Mouse (Mus musculus): ENCODE data around the gene Dhrs2. TPM values are rescaled to one million over a fixed set of nuclear protein-coding genes. Genes with fewer than 3 reads are reported as not detected.

Gene Dhrs2
- total and polyA plus RNA-seq, 2 experiments from 2014 or later = 0.86 to 2.0 TPM

GRCm38 (mm10) chr14:55198187-55198586 lies 23.6 kb upstream of the Dhrs2 start:
- Histone ChIP-seq H3K9me3 (ENCODE audit: low read length) (no peaks in the 10 kb centered on the region), H3K27ac (ENCODE audit: low read depth, low read length) (no peak overlapping the region), H3K4me1 (ENCODE audit: insufficient read depth, low read length) (no peaks in the 10 kb centered on the region), H3K27me3 (ENCODE audit: insufficient read depth, low read length) (no peaks in the 10 kb centered on the region), H3K9ac (replicated peaks; ENCODE audit: low read length, poor library complexity, severe bottlenecking) (no peak overlapping the region), H3K4me2 (ENCODE audit: low read depth, low read length, poor library complexity, severe bottlenecking) (no peak overlapping the region), H3K36me3 (ENCODE audit: insufficient read depth, low read length) (no peaks in the 10 kb centered on the region), H3K4me3 (ENCODE audit: low read depth, low read length) (no peak overlapping the region)
- no peak for DNase-seq (ENCODE audit: low spot score)
- TF ChIP-seq CTCF (IDR thresholded peaks at IDR 0.05) = no peak
- ATAC-seq (ENCODE audit: low FRiP score) = no peak
- 91% methylated on average over 2 of the region's 2 CpGs for WGBS

GRCm38 (mm10) chr14:55204544-55204943 lies 17.3 kb upstream of the Dhrs2 start:
- no peak for TF ChIP-seq CTCF (IDR thresholded peaks at IDR 0.05)
- DNase-seq (ENCODE audit: low spot score) (no peak), ATAC-seq (ENCODE audit: low FRiP score) (peak; percentile 45; the same call in 1 of the 2 replicates)
- 58% methylated on average over 3 of the region's 3 CpGs for WGBS
- Histone ChIP-seq H3K9ac (replicated peaks; ENCODE audit: low read length, poor library complexity, severe bottlenecking) (no peak overlapping the region), H3K4me1 (ENCODE audit: insufficient read depth, low read length) (peaks cover 9% of the 10 kb centered on the region), H3K36me3 (ENCODE audit: insufficient read depth, low read length) (no peaks in the 10 kb centered on the region), H3K27me3 (ENCODE audit: insufficient read depth, low read length) (no peaks in the 10 kb centered on the region), H3K4me2 (ENCODE audit: low read depth, low read length, poor library complexity, severe bottlenecking) (no peak overlapping the region), H3K4me3 (ENCODE audit: low read depth, low read length) (no peak overlapping the region), H3K27ac (ENCODE audit: low read depth, low read length) (peak overlapping the region; percentile 60), H3K9me3 (ENCODE audit: low read length) (no peaks in the 10 kb centered on the region)

- Histone ChIP-seq H3K27ac (ENCODE audit: low read depth, low read length) (peak overlapping the region; percentile 67), H3K27me3 (ENCODE audit: insufficient read depth, low read length) (no peaks in the 10 kb centered on the region), H3K9me3 (ENCODE audit: low read length) (no peaks in the 10 kb centered on the region), H3K4me3 (ENCODE audit: low read depth, low read length) (no peak overlapping the region), H3K9ac (replicated peaks; ENCODE audit: low read length, poor library complexity, severe bottlenecking) (no peak overlapping the region), H3K4me2 (ENCODE audit: low read depth, low read length, poor library complexity, severe bottlenecking) (no peak overlapping the region), H3K36me3 (ENCODE audit: insufficient read depth, low read length) (no peaks in the 10 kb centered on the region), H3K4me1 (ENCODE audit: insufficient read depth, low read length) (peaks cover 9% of the 10 kb centered on the region)
- ATAC-seq (ENCODE audit: low FRiP score) (peak; percentile 94), DNase-seq (ENCODE audit: low spot score) (peak; percentile 83)
- 12% methylated on average over 3 of the region's 3 CpGs for WGBS
- TF ChIP-seq CTCF (IDR thresholded peaks at IDR 0.05) = no peak
Observed at GRCm38 (mm10) chr14:55205045-55205750, 16.6 kb upstream of the Dhrs2 start.

GRCm38 (mm10) chr14:55208306-55208705 lies 13.5 kb upstream of the Dhrs2 start:
- no peak overlapping the region for H3K27ac ChIP-seq (ENCODE audit: low read depth, low read length)
- H3K4me1 ChIP-seq (ENCODE audit: insufficient read depth, low read length) = peaks cover 9% of the 10 kb centered on the region
- WGBS = 82% methylated on average over 2 of the region's 2 CpGs
- H3K27me3 ChIP-seq (ENCODE audit: insufficient read depth, low read length) = no peaks in the 10 kb centered on the region
- no peak for TF ChIP-seq CTCF (IDR thresholded peaks at IDR 0.05)
- H3K36me3 ChIP-seq (ENCODE audit: insufficient read depth, low read length) = no peaks in the 10 kb centered on the region
- no peak overlapping the region for H3K4me2 ChIP-seq (ENCODE audit: low read depth, low read length, poor library complexity, severe bottlenecking)
- H3K4me3 ChIP-seq (ENCODE audit: low read depth, low read length) = no peak overlapping the region
- H3K9me3 ChIP-seq (ENCODE audit: low read length) = no peaks in the 10 kb centered on the region
- DNase-seq (ENCODE audit: low spot score) (no peak), ATAC-seq (ENCODE audit: low FRiP score) (no peak)
- no peak overlapping the region for H3K9ac ChIP-seq (replicated peaks; ENCODE audit: low read length, poor library complexity, severe bottlenecking)

GRCm38 (mm10) chr14:55213621-55214020 lies 8.2 kb upstream of the Dhrs2 start:
- Histone ChIP-seq H3K27ac (ENCODE audit: low read depth, low read length) (no peak overlapping the region), H3K9me3 (ENCODE audit: low read length) (no peaks in the 10 kb centered on the region), H3K4me3 (ENCODE audit: low read depth, low read length) (no peak overlapping the region), H3K36me3 (ENCODE audit: insufficient read depth, low read length) (no peaks in the 10 kb centered on the region), H3K27me3 (ENCODE audit: insufficient read depth, low read length) (no peaks in the 10 kb centered on the region), H3K4me2 (ENCODE audit: low read depth, low read length, poor library complexity, severe bottlenecking) (no peak overlapping the region), H3K9ac (replicated peaks; ENCODE audit: low read length, poor library complexity, severe bottlenecking) (no peak overlapping the region), H3K4me1 (ENCODE audit: insufficient read depth, low read length) (no peaks in the 10 kb centered on the region)
- 78% methylated on average over 3 of the region's 3 CpGs for WGBS
- no peak for ATAC-seq (ENCODE audit: low FRiP score)
- TF ChIP-seq CTCF (IDR thresholded peaks at IDR 0.05) = no peak
- no peak for DNase-seq (ENCODE audit: low spot score)

- H3K4me2 ChIP-seq (ENCODE audit: low read depth, low read length, poor library complexity, severe bottlenecking) = no peak overlapping the region
- DNase-seq (ENCODE audit: low spot score) (no peak), ATAC-seq (ENCODE audit: low FRiP score) (no peak)
- H3K9ac ChIP-seq (replicated peaks; ENCODE audit: low read length, poor library complexity, severe bottlenecking) = no peak overlapping the region
- TF ChIP-seq CTCF (IDR thresholded peaks at IDR 0.05) = peak; percentile 61
- no peaks in the 10 kb centered on the region for H3K27me3 ChIP-seq (ENCODE audit: insufficient read depth, low read length)
- no peaks in the 10 kb centered on the region for H3K9me3 ChIP-seq (ENCODE audit: low read length)
- no peak overlapping the region for H3K4me3 ChIP-seq (ENCODE audit: low read depth, low read length)
- H3K36me3 ChIP-seq (ENCODE audit: insufficient read depth, low read length) = no peaks in the 10 kb centered on the region
- WGBS = 51% methylated on average over 4 of the region's 4 CpGs
- H3K27ac ChIP-seq (ENCODE audit: low read depth, low read length) = no peak overlapping the region
- H3K4me1 ChIP-seq (ENCODE audit: insufficient read depth, low read length) = no peaks in the 10 kb centered on the region
Observed at GRCm38 (mm10) chr14:55214507-55214906, 7.3 kb upstream of the Dhrs2 start.
